Mouse (Mus musculus) MEL (cell line): ENCODE measurements around the gene Dennd2c. TPM values are rescaled to one million over a fixed set of nuclear protein-coding genes. Genes with fewer than 3 reads are reported as not detected.

Experiments
- DNase-seq: peaks from one replicate; pipeline ENCODE4 v3.0.0; 2011; ENCODE audit warnings: low read depth, low spot score
- H3K27ac ChIP-seq: 2 replicates; pipeline ENCODE4 v1.5.1; 2012; ENCODE audit warnings: low read depth, mild to moderate bottlenecking, control low read depth, low read length, moderate library complexity; ENCODE audit not compliant: control insufficient read depth
- H3K27me3 ChIP-seq, 2 experiments: fragments of 150-350 bp in 1 of 2; sonication (generic) in 1 of 2; 2 replicates each; pipeline ENCODE4 v1.6.1; 2012; ENCODE audit warnings: low read length in 2 of 2, mild to moderate bottlenecking in 2 of 2, improper control_type of control experiment in 1 of 2, moderate library complexity in 1 of 2; ENCODE audit not compliant: insufficient read depth in 2 of 2, control insufficient read depth in 1 of 2
- H3K36me3 ChIP-seq, 2 experiments: 2 replicates each; pipeline ENCODE4 v1.6.1; 2012 to 2014; ENCODE audit warnings: low read length in 2 of 2, improper control_type of control experiment in 1 of 2, inconsistent platforms in 1 of 2, mild to moderate bottlenecking in 1 of 2; ENCODE audit not compliant: insufficient read depth in 2 of 2, control insufficient read depth in 1 of 2
- H3K4me1 ChIP-seq, 2 experiments: fragments of 150-350 bp in 1 of 2; sonication (generic) in 1 of 2; 2 replicates each; pipeline ENCODE4 v1.6.1; 2012; ENCODE audit warnings: low read length in 2 of 2, improper control_type of control experiment in 1 of 2, mild to moderate bottlenecking in 1 of 2; ENCODE audit not compliant: insufficient read depth in 2 of 2, control insufficient read depth in 1 of 2
- H3K4me3 ChIP-seq, 2 experiments: fragments of 150-350 bp in 1 of 2; sonication (generic) in 1 of 2; 2 replicates each; pipeline ENCODE4 v1.5.1; 2012; ENCODE audit warnings: low read depth in 2 of 2, low read length in 2 of 2, mild to moderate bottlenecking in 2 of 2, moderate library complexity in 2 of 2, control low read depth in 1 of 2, improper control_type of control experiment in 1 of 2; ENCODE audit not compliant: control insufficient read depth in 1 of 2, insufficient read depth in 1 of 2
- H3K79me2 ChIP-seq: 2 replicates; pipeline ENCODE4 v1.6.1; 2012; ENCODE audit warnings: mild to moderate bottlenecking, low read length, moderate library complexity; ENCODE audit not compliant: control insufficient read depth, poor library complexity, insufficient read depth
- H3K9ac ChIP-seq: 2 replicates; pipeline ENCODE4 v1.6.1; 2012; ENCODE audit warnings: low read depth, mild to moderate bottlenecking, control low read depth, low read length, moderate library complexity; ENCODE audit not compliant: control insufficient read depth, poor library complexity, severe bottlenecking
- H3K9me3 ChIP-seq: fragments of 150-350 bp; sonication (generic); replicated peaks from 2 replicates; pipeline ENCODE4 v1.6.1; 2012; ENCODE audit warnings: mild to moderate bottlenecking, low read length, improper control_type of control experiment, moderate library complexity; ENCODE audit not compliant: insufficient read depth
- CHD2 ChIP-seq: IDR thresholded peaks from 2 replicates; pipeline ENCODE4 v1.6.1; 2011; ENCODE audit warnings: low read length, improper control_type of control experiment
- E2F4 ChIP-seq: IDR thresholded peaks from 2 replicates; pipeline ENCODE4 v1.6.1; 2011; ENCODE audit warnings: low read depth, low read length, improper control_type of control experiment, borderline replicate concordance
- ETS1 ChIP-seq: IDR thresholded peaks from 2 replicates; pipeline ENCODE4 v1.6.1; 2012; ENCODE audit warnings: low read depth, mild to moderate bottlenecking, inconsistent platforms, low read length, improper control_type of control experiment, moderate library complexity
- HCFC1 ChIP-seq: IDR thresholded peaks from 2 replicates; pipeline ENCODE4 v1.6.1; 2012; ENCODE audit warnings: low read depth, mild to moderate bottlenecking, inconsistent platforms, low read length, improper control_type of control experiment, moderate library complexity
- MAFK ChIP-seq: IDR thresholded peaks from 2 replicates; pipeline ENCODE4 v1.6.1; 2011; ENCODE audit warnings: low read depth, mild to moderate bottlenecking, low read length, improper control_type of control experiment, borderline replicate concordance
- MAZ ChIP-seq: IDR thresholded peaks from 2 replicates; pipeline ENCODE4 v1.6.1; 2012; ENCODE audit warnings: low read depth, mild to moderate bottlenecking, inconsistent platforms, low read length, improper control_type of control experiment
- MEF2A ChIP-seq: IDR thresholded peaks from 2 replicates; pipeline ENCODE4 v1.6.1; 2014; ENCODE audit warnings: low read depth, mild to moderate bottlenecking, inconsistent platforms, low read length, improper control_type of control experiment; ENCODE audit not compliant: poor library complexity, insufficient replicate concordance, severe bottlenecking; ENCODE audit errors: extremely low read depth
- MXI1 ChIP-seq: IDR thresholded peaks from 2 replicates; pipeline ENCODE4 v1.6.1; 2011; ENCODE audit warnings: mild to moderate bottlenecking, low read depth, low read length, improper control_type of control experiment
- MYB ChIP-seq: IDR thresholded peaks from 2 replicates; pipeline ENCODE4 v1.6.1; 2011; ENCODE audit warnings: mild to moderate bottlenecking, low read depth, low read length, improper control_type of control experiment
- MYC ChIP-seq: IDR thresholded peaks from 2 replicates; pipeline ENCODE4 v1.6.1; 2011; ENCODE audit warnings: low read depth, mild to moderate bottlenecking, low read length, improper control_type of control experiment, moderate library complexity
- NELFE ChIP-seq: IDR thresholded peaks from 2 replicates; pipeline ENCODE4 v1.6.1; 2011; ENCODE audit warnings: low read depth, low read length, improper control_type of control experiment
- POLR2A ChIP-seq, 2 experiments: IDR thresholded peaks; 2 replicates each; pipeline ENCODE4 v1.6.1; 2011 to 2012; ENCODE audit warnings: low read length in 2 of 2, mild to moderate bottlenecking in 2 of 2, control low read depth in 1 of 2, improper control_type of control experiment in 1 of 2, low read depth in 1 of 2, moderate library complexity in 1 of 2; ENCODE audit not compliant: control insufficient read depth in 1 of 2, insufficient read depth in 1 of 2, poor library complexity in 1 of 2
- POLR2AphosphoS2 ChIP-seq: IDR thresholded peaks from 2 replicates; pipeline ENCODE4 v1.6.1; 2011; ENCODE audit warnings: low read length, improper control_type of control experiment
- POLR2AphosphoS5 ChIP-seq: IDR thresholded peaks from 2 replicates; pipeline ENCODE4 v1.6.1; 2012; ENCODE audit warnings: low read depth, borderline replicate concordance, mild to moderate bottlenecking, inconsistent platforms, low read length, moderate library complexity, mixed read lengths
- RCOR1 ChIP-seq: IDR thresholded peaks from 2 replicates; pipeline ENCODE4 v1.6.1; 2012; ENCODE audit warnings: low read depth, mild to moderate bottlenecking, inconsistent platforms, low read length, improper control_type of control experiment
- SMC3 ChIP-seq: IDR thresholded peaks from 2 replicates; pipeline ENCODE4 v1.6.1; 2011; ENCODE audit warnings: low read depth, low read length, improper control_type of control experiment
- TAL1 ChIP-seq: IDR thresholded peaks from 2 replicates; pipeline ENCODE4 v1.6.1; 2012; ENCODE audit warnings: mild to moderate bottlenecking, inconsistent platforms, low read length, moderate library complexity, mixed read lengths
- TBP ChIP-seq: IDR thresholded peaks from 2 replicates; pipeline ENCODE4 v1.8.0; 2011; ENCODE audit warnings: low read depth, low read length, improper control_type of control experiment
- UBTF ChIP-seq: IDR thresholded peaks from 2 replicates; pipeline ENCODE4 v1.6.1; 2012; ENCODE audit warnings: low read depth, mild to moderate bottlenecking, inconsistent platforms, low read length, improper control_type of control experiment, moderate library complexity, borderline replicate concordance; ENCODE audit not compliant: insufficient read depth
- USF1 ChIP-seq: IDR thresholded peaks from 2 replicates; pipeline ENCODE4 v1.6.1; 2014; ENCODE audit warnings: low read depth, mild to moderate bottlenecking, inconsistent platforms, low read length, improper control_type of control experiment, moderate library complexity
- ZKSCAN1 ChIP-seq: IDR thresholded peaks from 2 replicates; pipeline ENCODE4 v1.6.1; 2012; ENCODE audit warnings: low read depth, mild to moderate bottlenecking, inconsistent platforms, low read length, improper control_type of control experiment, moderate library complexity
- ZNF384 ChIP-seq: IDR thresholded peaks from 2 replicates; pipeline ENCODE4 v1.6.1; 2012; ENCODE audit warnings: low read depth, mild to moderate bottlenecking, inconsistent platforms, low read length, improper control_type of control experiment
- polyA plus RNA-seq, 2 experiments: library from polyadenylated mRNA; stranded (reverse) in 1 of 2; unstranded in 1 of 2; fragments of >175 nt in 1 of 2; fragments of >200 nt in 1 of 2; gene quantifications; 2 replicates each; pipeline versions ENCODE4 v1.2.1 to v1.2.4; 2012; ENCODE audit warnings: low replicate concordance in 2 of 2, low read depth in 1 of 2; ENCODE audit not compliant: insufficient read length in 2 of 2, insufficient read depth in 1 of 2, missing spikeins in 1 of 2
- total RNA-seq: library from RNA; depleted of rRNA; stranded (reverse); fragments of 300-350 nt; gene quantifications from 2 replicates; pipeline ENCODE4 v1.2.3, GENCODE M21; 2012

Gene Dennd2c
- total and polyA plus RNA-seq, 3 experiments: 5.0 to 8.0 TPM; not detected in 1

- TF ChIP-seq POLR2A (IDR thresholded peaks at IDR 0.05; ENCODE audit: control insufficient read depth in 1 of 2, insufficient read depth in 1 of 2, low read depth in 1 of 2, low read length in 2 of 2, poor library complexity in 1 of 2): no peak
- no peak for TF ChIP-seq ZNF384
- no peak for TF ChIP-seq RCOR1
- no peak for TF ChIP-seq MYB
- no peak for TF ChIP-seq E2F4
- TF ChIP-seq MXI1: no peak
- TF ChIP-seq MAFK: no peak
- no peak for TF ChIP-seq HCFC1
- TF ChIP-seq MAZ: no peak
- TF ChIP-seq SMC3: no peak
- no peak for TF ChIP-seq UBTF
- no peak for TF ChIP-seq MYC
- no peak for TF ChIP-seq TAL1
- no peak for TF ChIP-seq ZKSCAN1
- no peak for TF ChIP-seq ETS1
- no peak for TF ChIP-seq NELFE
- TF ChIP-seq TBP: no peak
- TF ChIP-seq POLR2AphosphoS5: no peak
- Histone ChIP-seq H3K27me3 (no peaks in the 10 kb centered on the region), H3K4me3 (no peak overlapping the region), H3K36me3 (peaks cover 0 to 6% of the 10 kb centered on the region in 2 experiments; a peak in 3 of 4 replicates), H3K9me3 (no peaks in the 10 kb centered on the region), H3K27ac (no peak overlapping the region), H3K9ac (no peak overlapping the region), H3K4me1 (no peaks in the 10 kb centered on the region), H3K79me2 (no peaks in the 10 kb centered on the region)
- DNase-seq: no peak
Measured at GRCm38 (mm10) chr3:103068971-103069370, 33.4 kb upstream of the Dennd2c start.

- Histone ChIP-seq H3K27ac (no peak within 1 kb of the TSS), H3K36me3 (no peaks in the 10 kb centered on the region; a peak in 1 of 4 replicates), H3K79me2 (no peaks in the 10 kb centered on the region), H3K9me3 (no peaks in the 10 kb centered on the region), H3K4me1 (no peaks in the 10 kb centered on the region), H3K4me3 (no peak within 1 kb of the TSS), H3K27me3 (no peaks in the 10 kb centered on the region), H3K9ac (no peak within 1 kb of the TSS)
- DNase-seq: no peak
- TF ChIP-seq POLR2AphosphoS5 (no peak), USF1 (no peak), POLR2AphosphoS2 (no peak), CHD2 (no peak), MAFK (no peak), TAL1 (no peak), MEF2A (no peak)
Measured at GRCm38 (mm10) chr3:103073771-103074170, 28.6 kb upstream of the Dennd2c start, which contains the start of gene Ampd1. TSS of gene Ampd1 (plus strand) at chr3:103074014.
